Comparison of ENCODE assay signal across 8 mouse cellular contexts in the genomic region with DNA sequence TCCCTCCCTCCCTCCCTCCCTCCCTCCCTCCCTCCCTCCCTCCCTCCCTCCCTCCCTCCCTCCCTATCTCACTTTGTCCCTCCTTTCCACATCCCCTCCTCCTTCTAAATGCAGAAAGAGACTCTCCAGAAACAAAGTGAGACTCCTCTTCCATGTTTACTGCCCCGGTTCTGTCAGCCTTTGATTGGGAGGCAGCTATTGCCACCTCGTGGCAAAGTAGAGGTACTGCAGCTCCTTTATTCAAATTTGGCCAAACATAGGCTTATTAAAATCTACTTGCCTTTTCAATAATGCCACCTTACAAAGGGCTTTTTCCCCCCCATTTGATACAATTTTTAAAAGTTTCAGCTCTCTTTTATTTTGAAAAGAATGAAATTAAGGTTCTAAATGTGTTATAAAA. TPM values are rescaled to one million over a fixed set of nuclear protein-coding genes. Genes with fewer than 3 reads are reported as not detected.
DNase-seq lines count a peak whose midpoint lies in the region; ATAC-seq and TF ChIP-seq lines count a peak whose summit lies in the region.

No protein-coding gene starts in this region.

- no peaks in the 10 kb centered on the region for H3K27me3 ChIP-seq in cerebellum, adult 2 months (ENCODE audit: control insufficient read depth, insufficient read depth, low read length)
- no peaks in the 10 kb centered on the region for H3K27me3 ChIP-seq in neural tube, embryonic 11.5 days (ENCODE audit: control insufficient read depth, insufficient read depth, low read length)
- H3K27me3 ChIP-seq in limb, embryonic 10.5 days (ENCODE audit: low read depth, poor library complexity, severe bottlenecking), result no peaks in the 10 kb centered on the region

- peak; percentile 54 to 68 for DNase-seq in cerebellum, adult 2 months
- DNase-seq in cerebellum, adult 8-10 months, result no peak
- DNase-seq in neural tube, embryonic 11.5 days (ENCODE audit: low spot score), result peak; percentile 47
- DNase-seq in neural tube, embryonic 10.5 days (ENCODE audit: extremely low spot score, low spot score), result no peak
- DNase-seq in cerebellum, adult 9-10 months, result peak; percentile 80
- DNase-seq in limb, embryonic 10.5 days (ENCODE audit: low spot score), result peak; percentile 58
- DNase-seq in thymus, postnatal 4 days, result peak; percentile 21
- DNase-seq in ovary, adult 18-20 months (ENCODE audit: low spot score), result no peak

- TF ChIP-seq CTCF in cerebellum, adult 2 months (IDR thresholded peaks at IDR 0.05; ENCODE audit: borderline replicate concordance, insufficient read depth, low read depth, low read length), result peak; percentile 78

- peaks cover 25% of the 10 kb centered on the region; the same call in 1 of the 2 replicates for H3K4me1 ChIP-seq in cerebellum, adult 2 months (ENCODE audit: control insufficient read depth, insufficient read depth, low read length)
- H3K4me1 ChIP-seq in neural tube, embryonic 11.5 days (ENCODE audit: control insufficient read depth, insufficient read depth, low read length), result peaks cover 4% of the 10 kb centered on the region
- peaks cover 9% of the 10 kb centered on the region for H3K4me1 ChIP-seq in limb, embryonic 10.5 days

- TF ChIP-seq POLR2A in cerebellum, adult 2 months (IDR thresholded peaks at IDR 0.05; ENCODE audit: borderline replicate concordance, insufficient read depth, low read length), result no peak

- no peaks in the 10 kb centered on the region for H3K9me3 ChIP-seq in neural tube, embryonic 11.5 days (ENCODE audit: control insufficient read depth, low read length)
- no peaks in the 10 kb centered on the region for H3K9me3 ChIP-seq in limb, embryonic 10.5 days (replicated peaks)

- ATAC-seq in neural tube, embryonic 11.5 days (ENCODE audit: insufficient read depth, low FRiP score, low TSS enrichment), result no peak

- H3K4me3 ChIP-seq in cerebellum, adult 2 months (replicated peaks; ENCODE audit: insufficient read depth, low read depth, low read length), result no peak overlapping the region
- H3K4me3 ChIP-seq in neural tube, embryonic 11.5 days (ENCODE audit: low read depth, low read length), result no peak overlapping the region
- no peak overlapping the region for H3K4me3 ChIP-seq in limb, embryonic 10.5 days

- H3K27ac ChIP-seq in cerebellum, adult 2 months (ENCODE audit: insufficient read depth, low read length), result no peak overlapping the region
- H3K27ac ChIP-seq in neural tube, embryonic 11.5 days (ENCODE audit: low read depth, low read length), result no peak overlapping the region
- no peak overlapping the region for H3K27ac ChIP-seq in limb, embryonic 10.5 days

- 0% methylated on average over 2 of the region's 2 CpGs for WGBS in cerebellum, adult 2 months
- 0% methylated on average over 2 of the region's 2 CpGs for WGBS in neural tube, embryonic 11.5 days
- WGBS in limb, embryonic 10.5 days, result 0% methylated on average over 2 of the region's 2 CpGs

- no peak overlapping the region for H3K4me2 ChIP-seq in neural tube, embryonic 11.5 days (ENCODE audit: low read depth)

- H3K9ac ChIP-seq in neural tube, embryonic 11.5 days (ENCODE audit: low read length), result no peak overlapping the region

- no peaks in the 10 kb centered on the region for H3K36me3 ChIP-seq in neural tube, embryonic 11.5 days (ENCODE audit: control insufficient read depth, insufficient read depth, low read length)
- H3K36me3 ChIP-seq in limb, embryonic 10.5 days, result no peaks in the 10 kb centered on the region

RNA-seq across cellular contexts. Expression of a gene that starts 5.0 kb away (rescaled TPM):
- 331 and 341 TPM in 2 replicates for polyA plus RNA-seq in cerebellum, adult 2 months (2012; rRNA removed)
- 41.0 and 49.4 TPM in 2 replicates for polyA plus RNA-seq in neural tube, embryonic 11.5 days (2014; fragmentation: Nextera tagmentation; extraction: Ambion mirVana)
- 0.61 and 0.85 TPM in 2 replicates for polyA plus RNA-seq in limb, embryonic 10.5 days (2016; fragmentation: Nextera tagmentation; extraction: Ambion mirVana)

RNA-seq across cellular contexts. Expression of a gene that starts 24.6 kb away (rescaled TPM):
- 1.8 and 1.9 TPM in 2 replicates for polyA plus RNA-seq in cerebellum, adult 2 months (2012; rRNA removed)
- 4.9 and 6.2 TPM in 2 replicates for polyA plus RNA-seq in neural tube, embryonic 11.5 days (2014; fragmentation: Nextera tagmentation; extraction: Ambion mirVana)
- 34.8 and 40.7 TPM in 2 replicates for polyA plus RNA-seq in limb, embryonic 10.5 days (2016; fragmentation: Nextera tagmentation; extraction: Ambion mirVana)

Comparison
In these comparisons a context has a peak if more than half of its experiments do, and no peak if none do; other contexts are left out.
1. DNase-seq: peak in cerebellum, adult 2 months (2 of 2), neural tube, embryonic 11.5 days (single experiment), cerebellum, adult 9-10 months (single experiment), limb, embryonic 10.5 days (single experiment) and thymus, postnatal 4 days (single experiment); none in cerebellum, adult 8-10 months (single experiment), neural tube, embryonic 10.5 days (single experiment) and ovary, adult 18-20 months (single experiment).
2. RNA of a gene that starts 5.0 kb away (polyA plus RNA-seq): 331 to 341 TPM in cerebellum, adult 2 months and 41.0 to 49.4 TPM in neural tube, embryonic 11.5 days; 0.61 to 0.85 TPM in limb, embryonic 10.5 days; every median in the first group is over 10 times any median in the second.